Mouse (Mus musculus) intestine, embryonic 14.5 days (tissue): ENCODE data around the gene Nup153. TPM values are rescaled to one million over a fixed set of nuclear protein-coding genes. Genes with fewer than 3 reads are reported as not detected.

Experiments
- ATAC-seq: fragments of 200-750 bp; cut with Nextera tagmentation; replicated peaks from 2 replicates; pipeline ENCODE4 v1.8.0; 2017; ENCODE audit warnings: low read depth, moderate number of reproducible peaks, moderate TSS enrichment, moderate library complexity; ENCODE audit not compliant: low FRiP score, low TSS enrichment
- DNase-seq: peaks from one replicate; pipeline ENCODE4 v3.0.0-alpha.2; 2018; ENCODE audit warnings: low spot score
- H3K27ac ChIP-seq: fragments of 300-500 bp; sonication (generic); 2 replicates; pipeline ENCODE4 v1.5.1; 2014; ENCODE audit warnings: low read depth, mild to moderate bottlenecking, control low read depth
- H3K27me3 ChIP-seq: fragments of 300-500 bp; sonication (generic); replicated peaks from 2 replicates; pipeline ENCODE4 v1.6.1; 2014; ENCODE audit warnings: low read length, control low read depth; ENCODE audit not compliant: control insufficient read depth, insufficient read depth
- H3K36me3 ChIP-seq: fragments of 300-500 bp; sonication (generic); 2 replicates; pipeline ENCODE4 v1.6.1; 2014; ENCODE audit warnings: low read length, control low read depth; ENCODE audit not compliant: control insufficient read depth, insufficient read depth
- H3K4me1 ChIP-seq: fragments of 300-500 bp; sonication (generic); replicated peaks from 2 replicates; pipeline ENCODE4 v1.6.1; 2014; ENCODE audit warnings: low read length, control low read depth, mixed read lengths; ENCODE audit not compliant: control insufficient read depth, insufficient read depth
- H3K4me2 ChIP-seq: fragments of 300-500 bp; sonication (generic); 2 replicates; pipeline ENCODE4 v1.6.1; 2014; ENCODE audit warnings: low read length
- H3K4me3 ChIP-seq: fragments of 300-500 bp; sonication (generic); 2 replicates; pipeline ENCODE4 v1.5.1; 2014; ENCODE audit warnings: low read depth, low read length, control low read depth, mixed read lengths
- H3K9ac ChIP-seq: fragments of 300-500 bp; sonication (generic); 2 replicates; pipeline ENCODE4 v1.6.1; 2014; ENCODE audit warnings: mild to moderate bottlenecking, low read length
- H3K9me3 ChIP-seq: fragments of 300-500 bp; sonication (generic); 2 replicates; pipeline ENCODE4 v1.6.1; 2016; ENCODE audit warnings: low read length, control low read depth; ENCODE audit not compliant: control insufficient read depth
- WGBS: fragments of 180-500 bp; shearing (Covaris S2); extraction: QIAGEN DNeasy Blood & Tissue Kit; methylation state at CpG from one replicate; pipeline ENCODE4 v1.1.7; 2014; 5-methylcytosine and 5-hydroxymethylcytosine counted together
- polyA plus RNA-seq: library from polyadenylated mRNA; unstranded; fragments of >200 nt; fragmentation: Nextera tagmentation; extraction: Ambion mirVana; gene quantifications from 2 replicates; pipeline ENCODE4 v1.2.1, GENCODE M21; 2014

Gene Nup153
- polyA plus RNA-seq, 1 experiment from 2014 or later: 37.5 TPM

- H3K27ac ChIP-seq: peak overlapping the region; percentile 69; the same call in 1 of the 2 replicates
- under 1% methylated on average over 77 of the region's 96 CpGs for WGBS
- peak; percentile 74 for ATAC-seq
- H3K4me2 ChIP-seq: peak overlapping the region; percentile 83
- DNase-seq: no peak
- 0 out of 2 replicates have a peak, but pooled peaks cover 3% of the 10 kb centered on the region for H3K27me3 ChIP-seq
- H3K9ac ChIP-seq: peak overlapping the region; percentile 81
- H3K9me3 ChIP-seq: no peaks in the 10 kb centered on the region
- peak overlapping the region; percentile 82 for H3K4me3 ChIP-seq
- H3K36me3 ChIP-seq: peaks cover 27% of the 10 kb centered on the region
- H3K4me1 ChIP-seq: peaks cover 7% of the 10 kb centered on the region; the same call in 1 of the 2 replicates
Measured at GRCm38 (mm10) chr13:46669620-46670271, 58.0 kb downstream of the Nup153 start.

DNA sequence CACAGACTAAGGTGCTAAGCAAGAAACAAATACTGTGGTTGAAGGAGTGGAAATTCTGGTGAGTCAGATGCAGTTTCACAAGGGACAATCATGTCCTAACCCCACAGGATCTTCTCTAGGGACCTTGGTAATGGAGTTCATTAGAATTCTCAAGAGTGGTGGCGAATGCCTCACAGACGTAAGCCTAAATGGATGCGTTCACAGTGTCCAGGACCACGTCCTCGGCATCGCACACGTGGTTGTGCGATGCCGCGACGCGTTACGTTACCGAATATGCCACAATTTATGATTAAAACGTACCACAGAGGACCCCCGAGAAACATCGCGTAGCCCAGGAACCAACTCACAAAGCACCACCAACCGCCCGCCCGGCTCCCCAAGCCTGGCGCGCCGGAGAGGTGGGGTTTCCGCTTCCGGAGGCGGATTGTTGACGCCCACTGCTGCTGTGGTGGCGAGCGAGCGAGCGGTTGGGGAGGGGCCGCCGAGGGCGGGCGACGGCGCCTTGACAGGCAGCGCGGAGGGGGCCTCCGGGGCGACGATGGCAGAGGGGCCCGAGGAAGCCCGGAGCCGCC lies 58.6 kb downstream of the Nup153 start, which contains the start of gene Fam8a1:
Gene Fam8a1 (plus strand): TSS at position 475 of the 572 bp plus-strand sequence.
- peak; percentile 93 for ATAC-seq
- H3K36me3 ChIP-seq: peaks cover 21% of the 10 kb centered on the region
- H3K4me2 ChIP-seq: peak within 1 kb of the TSS; percentile 83
- peak within 1 kb of the TSS; percentile 81 for H3K9ac ChIP-seq
- H3K4me1 ChIP-seq: peaks cover 7% of the 10 kb centered on the region; the same call in 1 of the 2 replicates
- 1% methylated on average over 42 of the region's 46 CpGs for WGBS
- H3K27me3 ChIP-seq: 0 out of 2 replicates have a peak, but pooled peaks cover 3% of the 10 kb centered on the region
- H3K4me3 ChIP-seq: peak within 1 kb of the TSS; percentile 82
- peak within 1 kb of the TSS; percentile 69; the same call in 1 of the 2 replicates for H3K27ac ChIP-seq
- peak; percentile 100 for DNase-seq
- H3K9me3 ChIP-seq: no peaks in the 10 kb centered on the region

GRCm38 (mm10) chr13:46663461-46663964 lies 64.2 kb downstream of the Nup153 start:
- 34% methylated on average over 4 of the region's 4 CpGs for WGBS
- no peak overlapping the region for H3K27ac ChIP-seq
- ATAC-seq (0 out of 2 replicates have a peak, but pooled peaks have one; percentile 19), DNase-seq (no peak)
- H3K4me2 ChIP-seq: no peak overlapping the region
- no peak overlapping the region for H3K9ac ChIP-seq
- no peaks in the 10 kb centered on the region for H3K4me1 ChIP-seq
- H3K36me3 ChIP-seq: no peaks in the 10 kb centered on the region
- H3K9me3 ChIP-seq: no peaks in the 10 kb centered on the region
- 0 out of 2 replicates have a peak, but pooled peaks cover 3% of the 10 kb centered on the region for H3K27me3 ChIP-seq
- H3K4me3 ChIP-seq: no peak overlapping the region

DNA sequence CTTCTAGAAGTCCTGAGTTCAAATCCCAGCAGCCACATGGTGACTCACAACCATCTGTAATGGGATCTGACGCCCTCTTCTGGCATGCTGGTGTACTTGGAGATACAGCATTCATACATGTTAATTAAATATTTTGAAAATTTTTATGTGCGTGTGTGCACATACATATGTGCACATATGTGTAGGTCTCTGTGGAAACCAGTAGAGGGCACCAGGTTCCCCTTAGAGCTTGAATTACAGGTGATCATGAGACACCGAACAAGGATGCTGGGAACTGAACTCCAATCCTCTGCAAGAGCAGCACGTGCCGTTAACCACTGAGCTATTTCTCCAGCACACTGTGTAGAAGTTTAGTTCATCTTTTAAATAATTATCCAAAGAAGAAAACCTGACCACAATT lies 68.5 kb downstream of the Nup153 start:
- no peak overlapping the region for H3K4me3 ChIP-seq
- no peak overlapping the region for H3K4me2 ChIP-seq
- no peak overlapping the region for H3K9ac ChIP-seq
- H3K36me3 ChIP-seq: no peaks in the 10 kb centered on the region
- H3K9me3 ChIP-seq: no peaks in the 10 kb centered on the region
- H3K4me1 ChIP-seq: no peaks in the 10 kb centered on the region
- DNase-seq: no peak
- WGBS: 89% methylated on average over 5 of the region's 5 CpGs
- no peak for ATAC-seq
- no peak overlapping the region for H3K27ac ChIP-seq
- H3K27me3 ChIP-seq: no peaks in the 10 kb centered on the region

DNA sequence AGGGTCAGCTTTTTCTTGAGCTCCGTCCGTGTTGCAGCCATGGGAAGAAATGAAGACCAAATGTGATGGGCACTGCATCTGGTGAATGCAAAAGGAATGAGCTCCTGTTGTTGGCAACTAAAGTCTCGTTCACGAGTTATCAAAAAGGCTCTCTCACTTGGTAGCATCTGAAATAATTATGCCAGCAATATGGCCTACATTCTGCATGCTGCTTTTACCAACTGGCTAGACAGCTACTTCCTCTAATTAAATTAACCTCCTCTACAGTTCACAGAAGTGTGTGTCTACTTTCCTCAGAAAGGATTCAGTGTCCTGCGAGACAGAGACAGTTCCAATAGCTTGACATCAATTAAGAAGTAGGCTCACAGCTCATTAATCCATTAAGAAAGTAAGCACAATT lies 73.2 kb downstream of the Nup153 start:
- Histone ChIP-seq H3K27me3 (no peaks in the 10 kb centered on the region), H3K36me3 (no peaks in the 10 kb centered on the region), H3K9me3 (0 out of 2 replicates have a peak, but pooled peaks cover 2% of the 10 kb centered on the region), H3K27ac (no peak overlapping the region), H3K4me2 (no peak overlapping the region), H3K9ac (no peak overlapping the region), H3K4me1 (no peaks in the 10 kb centered on the region), H3K4me3 (no peak overlapping the region)
- no peak for ATAC-seq
- no peak for DNase-seq
- WGBS: 87% methylated on average over 5 of the region's 5 CpGs

GRCm38 (mm10) chr13:46653671-46654070 lies 74.1 kb downstream of the Nup153 start:
- no peak for DNase-seq
- Histone ChIP-seq H3K27me3 (no peaks in the 10 kb centered on the region), H3K4me3 (no peak overlapping the region), H3K36me3 (no peaks in the 10 kb centered on the region), H3K4me2 (no peak overlapping the region), H3K27ac (no peak overlapping the region), H3K4me1 (no peaks in the 10 kb centered on the region), H3K9ac (no peak overlapping the region), H3K9me3 (0 out of 2 replicates have a peak, but pooled peaks cover 2% of the 10 kb centered on the region)
- no peak for ATAC-seq
- 69% methylated on average over 4 of the region's 4 CpGs for WGBS

- H3K27me3 ChIP-seq: no peaks in the 10 kb centered on the region
- DNase-seq: no peak
- ATAC-seq: no peak
Measured at GRCm38 (mm10) chr13:46652671-46653070, 75.1 kb downstream of the Nup153 start.

DNA sequence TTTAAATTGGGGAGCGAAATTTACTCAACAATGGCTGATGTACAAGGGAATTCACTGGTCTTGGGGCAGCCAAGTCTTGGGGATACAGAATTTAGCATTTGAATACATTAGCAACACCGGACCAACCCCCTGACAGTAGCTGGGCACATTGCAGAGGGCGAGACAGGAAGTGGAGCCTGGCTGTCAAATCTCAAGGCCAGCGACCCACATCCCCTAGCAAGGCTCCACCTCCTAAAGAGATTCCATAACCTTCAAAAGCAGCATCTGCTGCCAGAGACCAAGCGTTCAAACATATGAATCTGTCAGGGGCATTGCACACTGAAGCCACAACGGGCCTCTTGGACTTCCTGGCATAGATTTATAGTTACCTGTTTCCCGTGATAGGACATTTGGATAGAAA lies 75.9 kb downstream of the Nup153 start:
- H3K36me3 ChIP-seq: no peaks in the 10 kb centered on the region
- 85% methylated on average over 7 of the region's 7 CpGs for WGBS
- no peak overlapping the region for H3K4me2 ChIP-seq
- no peaks in the 10 kb centered on the region for H3K27me3 ChIP-seq
- no peak for DNase-seq
- no peak overlapping the region for H3K4me3 ChIP-seq
- no peak overlapping the region for H3K9ac ChIP-seq
- 0 out of 2 replicates have a peak, but pooled peaks cover 2% of the 10 kb centered on the region for H3K9me3 ChIP-seq
- H3K27ac ChIP-seq: no peak overlapping the region
- H3K4me1 ChIP-seq: no peaks in the 10 kb centered on the region
- ATAC-seq: no peak

More at GRCm38 (mm10) chr13:46652671-46653070, 75.1 kb downstream of the Nup153 start:
- 84% methylated on average over 7 of the region's 7 CpGs for WGBS
- Histone ChIP-seq H3K4me3 (no peak overlapping the region), H3K9me3 (0 out of 2 replicates have a peak, but pooled peaks cover 2% of the 10 kb centered on the region), H3K4me2 (no peak overlapping the region), H3K4me1 (no peaks in the 10 kb centered on the region), H3K27ac (no peak overlapping the region), H3K9ac (no peak overlapping the region), H3K36me3 (no peaks in the 10 kb centered on the region)
